Mouse (Mus musculus): ENCODE data around the gene Gm49776. TPM values are rescaled to one million over a fixed set of nuclear protein-coding genes. Genes with fewer than 3 reads are reported as not detected.
"Not testable (repeated sequence)": the region's sequence is repeated elsewhere in the genome, so short reads cannot be mapped to it uniquely, and the experiment has no call there.

Gm49776 gene
- total RNA-seq (2022), result not detected

GRCm38 (mm10) chr16:18258221-18258620, at the start of gene Gm49776:
Gene Gm49776, minus strand, starts transcription at chr16:18258321.
- DNase-seq, result no peak

GRCm38 (mm10) chr16:18289614-18290013, 31.5 kb upstream of the Gm49776 start:
- not testable (repeated sequence) for DNase-seq

- peak; percentile 97 for DNase-seq
Measured at GRCm38 (mm10) chr16:18289067-18289588, 31.0 kb upstream of the Gm49776 start, which contains the start of gene Dgcr8. Gene Dgcr8, minus strand, starts transcription at chr16:18289246.

GRCm38 (mm10) chr16:18288581-18289061, 30.5 kb upstream of the Gm49776 start:
- DNase-seq, result no peak

GRCm38 (mm10) chr16:18288166-18288565, 30.0 kb upstream of the Gm49776 start:
- peak; percentile 20 for DNase-seq

- DNase-seq, result no peak
Measured at GRCm38 (mm10) chr16:18275166-18275565, 17.0 kb upstream of the Gm49776 start.

- no peak for DNase-seq
Measured at GRCm38 (mm10) chr16:18268182-18268581, 10.1 kb upstream of the Gm49776 start.

GRCm38 (mm10) chr16:18265024-18265423, 6.9 kb upstream of the Gm49776 start:
- DNase-seq, result no peak

GRCm38 (mm10) chr16:18253866-18254265, 4.3 kb downstream of the Gm49776 start:
- DNase-seq, result no peak

- no peak for DNase-seq
Measured at GRCm38 (mm10) chr16:18252736-18253135, 5.4 kb downstream of the Gm49776 start.

GRCm38 (mm10) chr16:18250828-18251790, 7.0 kb downstream of the Gm49776 start:
- DNase-seq, result no peak

- no peak for DNase-seq
Measured at GRCm38 (mm10) chr16:18250231-18250630, 7.9 kb downstream of the Gm49776 start.

- peak; percentile 38 for DNase-seq
Measured at GRCm38 (mm10) chr16:18249364-18249967, 8.7 kb downstream of the Gm49776 start.

- peak; percentile 99 for DNase-seq
Measured at GRCm38 (mm10) chr16:18248433-18249363, 9.4 kb downstream of the Gm49776 start, which contains the start of the genes Trmt2a and Ranbp1. Gene Trmt2a, plus strand, starts transcription at chr16:18248679. Gene Ranbp1, minus strand, starts transcription at chr16:18248732.

GRCm38 (mm10) chr16:18247521-18248399, 10.4 kb downstream of the Gm49776 start:
- DNase-seq, result no peak

- no peak for DNase-seq
Measured at GRCm38 (mm10) chr16:18241581-18241980, 16.5 kb downstream of the Gm49776 start.

- no peak for DNase-seq
Measured at GRCm38 (mm10) chr16:18236676-18237501, 21.2 kb downstream of the Gm49776 start.

- DNase-seq, result peak; percentile 74
Measured at GRCm38 (mm10) chr16:18235389-18236065, 22.6 kb downstream of the Gm49776 start.

Measured in adrenal gland, adult 8-10 months (tissue).